Mouse (Mus musculus): ENCODE data around the gene Wdfy1. TPM values are rescaled to one million over a fixed set of nuclear protein-coding genes. Genes with fewer than 3 reads are reported as not detected.

The Wdfy1 gene
- total RNA-seq, 2 experiments from 2014 or later = 6.7 to 8.2 TPM

DNA sequence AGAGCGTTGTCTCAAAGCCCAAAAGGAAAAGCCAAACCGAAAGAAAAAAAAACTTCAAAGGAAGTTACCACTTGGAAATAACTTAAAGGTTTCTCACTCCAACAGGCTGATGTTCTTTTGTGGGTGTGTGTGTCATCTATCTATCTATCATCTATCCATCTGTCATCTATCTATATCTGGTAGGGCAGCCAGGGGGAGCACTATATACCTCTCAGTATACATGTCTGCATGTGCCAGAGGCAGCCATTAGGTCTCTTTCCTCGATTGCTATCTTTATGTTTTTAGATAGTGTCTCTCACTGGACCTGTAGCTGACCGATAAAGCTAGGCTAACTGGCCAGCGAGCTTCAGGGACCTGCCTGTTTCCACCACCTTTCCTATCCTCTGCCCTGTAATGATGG lies 41.1 kb downstream of the Wdfy1 start:
- ATAC-seq (replicated peaks; ENCODE audit: low FRiP score, poor library complexity, severe bottlenecking) = no peak

DNA sequence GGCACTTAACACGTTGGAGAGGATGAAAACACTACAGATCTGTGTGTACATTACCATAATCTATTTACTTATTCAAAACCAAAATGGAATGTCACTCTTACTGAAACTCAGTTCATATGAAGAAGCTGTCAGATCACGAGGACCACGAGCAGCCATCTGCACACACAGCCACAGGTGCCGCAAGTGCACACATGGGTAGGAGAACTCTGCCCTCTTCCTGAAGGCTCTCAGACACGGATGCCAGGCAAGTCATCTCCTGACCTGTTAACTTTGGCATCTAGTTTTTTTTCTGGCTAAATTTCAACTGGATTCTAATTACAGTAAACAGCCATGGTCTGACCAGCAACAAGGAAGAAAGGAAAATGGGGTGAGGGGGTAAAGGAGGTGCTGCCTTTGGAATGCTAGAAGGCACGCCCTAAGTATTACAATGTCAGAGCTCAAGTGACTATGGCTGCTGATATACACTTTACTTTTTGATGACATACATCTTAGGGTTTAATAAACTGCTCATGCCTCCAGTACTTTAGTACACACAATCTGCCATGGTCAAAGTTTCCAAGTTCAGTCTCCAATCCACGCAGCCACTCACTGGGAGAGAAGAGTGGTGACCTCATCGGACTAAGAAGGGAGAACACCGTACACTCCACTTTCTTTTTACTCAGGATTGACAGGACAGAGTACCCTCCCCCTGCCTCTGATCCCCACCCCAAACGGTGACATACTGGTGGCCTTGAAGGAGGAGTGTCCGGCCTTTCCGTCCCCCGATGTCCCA lies 61.6 kb downstream of the Wdfy1 start:
- ATAC-seq (replicated peaks; ENCODE audit: low FRiP score, poor library complexity, severe bottlenecking) = no peak

DNA sequence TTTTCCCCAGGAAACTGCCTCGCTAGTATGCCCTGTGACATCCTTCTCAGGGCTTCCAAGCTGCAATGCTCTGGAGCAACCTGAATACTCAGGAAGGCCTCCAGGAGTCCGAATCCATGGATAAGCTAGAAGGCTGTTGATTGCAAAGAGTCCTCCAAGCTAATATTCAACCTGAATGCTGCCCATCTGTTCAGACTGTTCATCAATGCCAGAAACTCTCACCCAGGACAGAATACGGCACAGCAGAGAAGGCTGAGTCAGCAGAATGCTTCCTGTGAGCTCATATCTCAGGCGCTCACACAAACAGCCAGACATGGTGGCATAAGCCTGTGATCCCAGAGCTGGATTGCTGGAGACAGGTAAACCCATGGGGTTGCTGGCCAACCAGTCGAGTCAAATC lies 62.9 kb downstream of the Wdfy1 start:
- ATAC-seq (replicated peaks; ENCODE audit: low FRiP score, poor library complexity, severe bottlenecking) = no peak

DNA sequence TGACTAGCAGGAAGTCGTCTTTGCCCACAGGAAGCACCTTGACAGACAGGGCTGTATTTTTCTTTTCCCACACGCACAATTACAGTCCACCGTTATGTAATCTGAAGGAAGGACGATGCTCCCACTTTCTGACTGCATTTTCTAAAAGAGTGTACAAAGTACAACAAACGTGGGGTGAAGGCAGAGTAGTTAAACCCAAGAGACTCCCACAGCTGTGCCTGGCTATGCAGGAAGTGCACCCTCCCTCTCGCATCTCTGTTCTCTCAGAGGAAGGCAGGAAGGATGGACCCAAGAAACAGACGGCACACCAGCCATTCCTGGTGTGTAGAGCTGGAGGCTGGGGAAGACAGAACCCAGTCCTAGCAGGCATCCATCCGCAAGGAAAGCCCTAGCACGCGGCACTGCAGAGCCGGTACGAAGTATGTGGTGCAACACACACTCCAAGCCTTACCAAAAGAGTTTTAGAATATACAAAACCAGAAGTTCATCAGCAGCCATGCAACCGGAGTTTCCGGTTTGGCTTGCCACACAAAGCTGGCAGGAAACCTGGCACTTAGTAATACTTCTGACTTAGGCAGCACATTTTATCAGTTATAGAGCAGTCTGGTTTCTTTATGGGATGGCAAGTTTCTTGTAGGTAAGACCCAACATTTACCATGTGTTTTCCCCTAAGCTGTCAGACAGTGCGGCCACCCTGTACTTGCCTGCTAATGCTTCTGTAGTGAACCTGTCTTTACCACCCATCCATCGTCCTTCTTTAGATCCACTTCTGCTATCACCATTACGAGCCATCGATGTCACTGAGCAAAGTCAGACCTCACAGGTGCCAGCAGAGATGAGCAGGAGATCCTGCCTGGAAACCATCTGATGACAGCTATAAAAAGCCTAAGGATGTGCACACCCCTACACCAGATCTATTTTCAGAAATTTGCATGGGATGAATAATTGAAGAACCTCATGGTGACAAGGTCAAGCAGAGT lies 64.5 kb downstream of the Wdfy1 start:
- ATAC-seq (replicated peaks; ENCODE audit: low FRiP score, poor library complexity, severe bottlenecking) = no peak

DNA sequence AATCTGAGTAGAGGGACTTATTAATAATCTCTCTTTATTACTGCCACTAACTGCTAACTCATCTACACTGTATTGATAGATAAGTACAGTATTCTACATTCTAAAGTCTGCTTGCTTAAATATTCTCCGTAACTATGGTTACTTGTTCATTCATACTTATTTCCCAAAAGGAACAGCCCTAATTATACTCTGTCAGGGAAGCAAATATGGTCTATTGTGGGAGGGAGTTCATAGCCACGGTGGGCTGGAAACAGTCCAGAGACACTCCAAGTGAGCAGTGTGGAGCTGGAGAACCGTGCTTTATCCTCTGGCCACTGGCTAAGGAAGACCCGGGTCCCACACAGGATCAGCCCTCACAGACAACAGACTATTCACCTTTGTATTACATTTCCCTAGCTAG lies 65.3 kb downstream of the Wdfy1 start:
- no peak for ATAC-seq (replicated peaks; ENCODE audit: low FRiP score, poor library complexity, severe bottlenecking)

DNA sequence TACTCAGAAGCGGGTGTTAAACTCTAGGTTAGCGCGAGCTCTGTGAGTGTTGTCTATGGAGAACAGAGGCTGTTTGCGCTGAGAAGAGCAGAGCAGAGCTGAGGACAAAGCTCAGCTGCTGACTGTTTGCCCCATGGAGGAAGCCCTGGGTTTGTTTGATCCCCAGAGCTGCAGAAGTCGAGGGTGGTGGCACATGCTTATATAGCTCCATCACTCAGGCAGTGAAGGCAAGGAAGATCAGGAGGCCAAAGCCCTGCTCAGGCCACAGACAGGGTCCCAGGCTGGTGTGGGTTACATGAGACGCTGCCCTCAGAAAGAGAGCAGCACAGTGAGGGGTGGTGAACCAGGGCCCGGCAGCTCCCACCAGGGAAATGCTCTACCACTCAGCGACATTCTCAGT lies 65.7 kb downstream of the Wdfy1 start:
- ATAC-seq (replicated peaks; ENCODE audit: low FRiP score, poor library complexity, severe bottlenecking) = no peak

DNA sequence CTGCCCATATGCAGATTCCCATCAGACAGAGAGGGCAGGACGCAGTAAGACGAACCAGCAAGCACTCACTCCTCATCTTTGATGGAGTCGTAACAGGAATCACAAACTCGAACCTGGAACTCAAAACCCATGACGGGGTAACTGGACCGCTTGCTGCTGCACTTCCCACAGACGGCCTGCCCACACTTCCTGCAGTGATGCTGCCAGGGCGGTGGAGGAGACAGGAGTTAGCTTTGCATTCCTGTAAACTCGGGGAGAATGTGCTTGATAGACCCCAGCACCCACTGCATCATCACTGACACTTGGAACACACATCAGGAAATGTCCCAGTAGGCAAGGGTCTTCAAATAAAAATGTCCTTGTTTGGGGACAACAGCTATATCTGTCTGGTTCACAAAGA lies 68.6 kb downstream of the Wdfy1 start:
- no peak for ATAC-seq (replicated peaks; ENCODE audit: low FRiP score, poor library complexity, severe bottlenecking)

DNA sequence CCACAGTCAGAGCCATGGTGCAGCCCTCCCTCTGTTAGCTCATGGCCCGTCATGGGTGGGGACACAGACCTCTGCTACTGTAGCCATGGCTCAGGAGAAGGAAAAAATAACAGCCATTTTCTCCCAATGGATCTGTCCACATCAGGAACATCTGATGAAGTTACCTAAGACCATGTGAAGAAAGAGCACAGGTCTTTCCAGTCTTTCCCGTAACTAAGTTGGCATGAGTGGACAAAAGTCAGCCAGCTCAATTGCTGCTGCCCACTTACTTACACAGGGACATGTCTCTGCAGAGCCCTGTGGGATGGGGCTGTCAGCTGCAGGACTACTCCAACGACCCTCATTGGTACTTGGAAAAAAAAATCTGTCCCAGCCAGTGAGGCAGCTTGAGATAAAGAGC lies 69.2 kb downstream of the Wdfy1 start:
- no peak for ATAC-seq (replicated peaks; ENCODE audit: low FRiP score, poor library complexity, severe bottlenecking)

DNA sequence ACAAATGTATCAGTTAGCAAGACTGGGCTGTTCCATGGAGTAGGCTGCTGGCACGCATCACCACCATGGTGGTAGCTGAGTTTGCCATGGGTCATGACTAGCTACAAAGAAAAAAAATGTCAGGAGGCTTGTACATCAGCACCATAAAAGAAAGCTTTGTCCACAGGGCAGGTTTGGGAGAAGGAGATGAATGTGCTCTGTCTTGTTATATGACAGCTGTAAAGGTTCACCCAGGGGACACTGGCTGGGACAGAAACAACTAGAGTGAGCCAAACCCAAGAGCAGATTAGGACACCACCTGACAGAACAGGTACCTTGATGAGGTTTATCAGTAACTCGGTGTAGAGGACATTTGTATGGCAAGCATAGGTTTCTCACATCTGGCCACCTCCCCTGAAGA lies 71.3 kb downstream of the Wdfy1 start:
- no peak for ATAC-seq (replicated peaks; ENCODE audit: low FRiP score, poor library complexity, severe bottlenecking)

DNA sequence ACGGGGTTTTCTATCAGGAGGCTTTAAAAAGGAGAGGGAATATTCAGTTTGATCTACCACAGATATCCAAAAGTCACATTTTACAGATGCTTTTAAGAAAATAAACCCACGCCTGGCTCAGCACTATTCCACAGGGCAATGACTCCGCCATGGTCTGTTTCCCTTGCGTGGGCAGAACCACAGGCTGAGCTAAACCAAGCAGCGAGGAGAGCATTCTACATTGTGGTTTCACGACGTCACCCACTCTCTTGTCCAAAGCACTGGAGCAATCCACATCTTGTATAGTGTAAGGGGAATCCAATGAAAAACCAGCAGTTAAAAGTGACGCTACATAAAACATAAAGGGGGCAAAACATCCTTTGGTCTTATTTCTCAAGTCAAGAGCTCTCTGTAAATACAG lies 72.4 kb downstream of the Wdfy1 start:
- no peak for ATAC-seq (replicated peaks; ENCODE audit: low FRiP score, poor library complexity, severe bottlenecking)

DNA sequence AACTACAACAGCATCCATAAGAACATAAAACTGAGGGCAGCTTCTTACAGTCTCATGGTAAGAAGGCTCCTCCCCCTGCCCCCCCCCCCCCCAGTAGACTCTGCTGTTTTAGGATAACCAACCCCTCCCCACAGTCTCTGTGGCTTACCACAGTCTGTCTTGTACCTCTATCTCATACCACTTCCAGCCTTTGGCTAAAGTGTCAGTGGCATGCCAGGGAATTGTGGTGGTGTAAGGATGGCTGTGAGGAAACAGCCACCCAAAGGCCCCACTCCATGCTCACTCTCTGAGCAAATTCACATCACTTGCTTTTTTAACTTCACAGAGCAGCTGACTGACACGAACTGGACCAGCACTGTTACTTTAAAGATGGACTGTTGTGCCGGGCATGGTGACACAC lies 77.4 kb downstream of the Wdfy1 start:
- ATAC-seq (replicated peaks; ENCODE audit: low FRiP score, poor library complexity, severe bottlenecking) = no peak

DNA sequence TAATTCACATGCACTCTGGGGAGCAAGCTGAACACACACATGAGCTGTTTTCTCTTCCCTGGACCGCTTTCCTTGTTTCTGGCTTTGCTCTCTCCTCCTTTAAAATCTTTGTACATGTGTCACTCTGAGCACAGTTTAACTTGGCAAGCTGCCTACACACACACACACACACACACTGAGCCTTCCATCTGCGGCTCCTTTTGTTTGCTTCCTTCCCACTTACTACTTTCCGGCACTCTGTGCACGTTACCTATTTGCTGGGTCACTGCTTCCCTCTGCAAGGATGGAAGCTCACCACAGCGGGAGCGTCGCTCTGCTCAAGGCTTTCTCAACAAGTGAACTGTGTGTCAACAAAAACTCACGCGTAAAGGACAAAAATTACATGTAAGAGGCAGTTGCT lies 78.6 kb downstream of the Wdfy1 start:
- ATAC-seq (replicated peaks; ENCODE audit: low FRiP score, poor library complexity, severe bottlenecking) = no peak

DNA sequence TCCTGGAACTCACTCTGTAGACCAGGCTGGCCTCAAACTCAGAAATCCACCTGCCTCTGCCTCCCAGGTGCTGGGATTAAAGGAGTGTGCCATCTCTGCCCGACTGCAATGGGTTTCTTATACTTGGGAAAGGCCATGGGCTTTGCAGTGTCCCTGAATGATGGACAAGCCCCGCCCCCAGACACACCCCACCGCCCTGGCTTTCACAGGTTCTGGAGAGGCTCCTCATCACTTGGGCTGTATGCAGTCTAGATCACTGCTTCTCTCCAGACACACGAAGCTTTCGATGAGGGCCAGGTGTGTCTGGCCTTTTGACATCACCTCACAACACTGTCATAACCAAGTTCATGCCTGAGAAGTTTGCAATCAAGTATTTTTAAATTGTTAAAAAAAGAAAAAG lies 79.0 kb downstream of the Wdfy1 start:
- no peak for ATAC-seq (replicated peaks; ENCODE audit: low FRiP score, poor library complexity, severe bottlenecking)

DNA sequence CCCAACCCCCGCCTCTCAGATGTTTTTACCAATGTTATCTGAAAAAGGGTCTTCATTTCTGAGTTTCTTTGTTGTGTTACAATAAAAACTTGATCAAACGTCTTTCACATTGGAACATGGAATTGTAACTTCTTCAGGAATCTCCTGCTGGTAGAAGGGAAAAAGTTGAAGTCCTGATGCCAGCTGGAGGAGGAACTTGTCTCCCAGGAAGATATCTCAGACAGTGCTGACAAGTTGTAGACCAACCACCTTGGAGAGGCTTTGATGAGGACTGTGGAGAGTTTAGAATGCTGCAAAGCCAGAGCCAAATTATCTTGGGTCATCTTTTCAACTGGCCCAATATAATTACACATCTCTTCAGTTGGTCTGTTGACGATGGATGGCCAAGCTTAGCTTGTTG lies 83.5 kb downstream of the Wdfy1 start:
- ATAC-seq (replicated peaks; ENCODE audit: low FRiP score, poor library complexity, severe bottlenecking) = no peak

DNA sequence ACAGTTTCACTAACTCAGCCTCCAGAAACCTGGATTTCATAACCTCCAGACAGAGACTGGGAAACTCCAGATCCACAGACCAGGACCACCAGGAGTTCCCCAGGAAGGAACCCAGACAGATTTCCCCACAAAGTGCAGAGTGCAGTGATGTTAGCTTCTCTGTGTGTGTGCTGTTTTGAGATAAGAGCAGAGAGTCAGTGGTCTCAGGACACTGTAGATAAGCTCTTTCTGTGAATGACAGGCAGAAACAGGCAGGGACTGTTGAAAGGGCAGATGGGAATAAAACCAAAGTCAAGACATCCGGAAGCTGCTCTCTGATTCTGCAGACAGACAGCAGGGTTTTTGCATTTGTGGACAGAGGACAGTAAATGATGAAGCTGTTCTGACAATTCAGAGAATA lies 88.7 kb downstream of the Wdfy1 start:
- ATAC-seq (replicated peaks; ENCODE audit: low FRiP score, poor library complexity, severe bottlenecking) = no peak

DNA sequence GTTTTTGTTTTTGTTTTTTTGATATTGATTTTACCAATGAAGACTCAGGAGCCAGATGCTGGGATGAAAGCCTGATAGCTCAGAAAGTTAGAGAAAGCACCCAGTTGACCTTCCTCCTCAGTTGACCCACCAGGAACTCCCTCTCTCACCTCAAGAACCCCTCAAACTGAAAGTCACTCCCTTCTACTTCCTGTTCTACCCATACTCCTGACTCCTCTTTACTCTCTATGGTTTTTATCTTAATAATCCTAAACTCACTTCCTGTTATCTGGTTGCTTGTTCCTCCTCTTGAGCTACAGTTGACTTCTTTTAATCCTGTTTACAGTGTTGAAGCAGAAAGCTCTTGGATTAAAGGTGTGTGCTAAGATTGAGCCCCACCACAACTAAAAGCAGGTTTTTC lies 91.9 kb downstream of the Wdfy1 start:
- no peak for ATAC-seq (replicated peaks; ENCODE audit: low FRiP score, poor library complexity, severe bottlenecking)

DNA sequence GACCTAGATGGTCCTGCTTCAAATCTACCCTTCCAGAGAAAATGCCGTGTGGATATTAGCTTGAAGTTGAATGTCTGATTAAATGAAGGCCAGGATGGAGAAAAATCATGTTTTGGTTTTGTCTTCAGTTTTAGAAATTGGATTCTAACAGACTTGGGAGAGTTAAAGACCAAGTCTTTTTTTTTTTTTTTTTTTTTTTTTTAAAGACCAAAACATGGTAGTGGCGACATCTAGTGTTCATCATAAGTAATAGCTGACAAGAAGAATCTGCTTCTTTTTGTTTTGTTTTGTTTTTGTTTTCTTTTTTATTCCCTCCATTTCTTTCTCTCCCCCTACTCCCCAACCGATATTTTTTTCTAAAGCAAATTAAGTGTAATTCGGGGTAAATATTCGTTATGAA lies 93.0 kb downstream of the Wdfy1 start:
- no peak for ATAC-seq (replicated peaks; ENCODE audit: low FRiP score, poor library complexity, severe bottlenecking)

DNA sequence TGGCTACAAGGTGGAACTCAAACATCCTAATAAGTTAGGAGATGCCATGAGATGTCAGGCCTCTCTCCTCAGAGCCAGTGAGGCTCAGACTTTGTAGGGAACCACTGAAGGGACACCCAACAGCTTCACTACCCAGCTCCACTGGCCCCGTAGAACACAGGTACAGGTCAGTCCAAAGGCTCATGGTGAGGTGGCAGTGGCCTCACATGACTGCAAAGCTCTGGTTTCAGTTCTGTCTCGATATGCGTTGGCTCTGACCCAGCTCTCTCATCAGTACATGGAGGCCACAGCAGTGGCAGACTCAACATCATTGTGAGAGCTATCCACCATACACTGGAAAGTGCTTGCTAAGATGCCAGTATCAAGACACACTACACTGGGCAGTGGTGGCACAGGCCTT lies 95.2 kb downstream of the Wdfy1 start:
- no peak for ATAC-seq (replicated peaks; ENCODE audit: low FRiP score, poor library complexity, severe bottlenecking)

DNA sequence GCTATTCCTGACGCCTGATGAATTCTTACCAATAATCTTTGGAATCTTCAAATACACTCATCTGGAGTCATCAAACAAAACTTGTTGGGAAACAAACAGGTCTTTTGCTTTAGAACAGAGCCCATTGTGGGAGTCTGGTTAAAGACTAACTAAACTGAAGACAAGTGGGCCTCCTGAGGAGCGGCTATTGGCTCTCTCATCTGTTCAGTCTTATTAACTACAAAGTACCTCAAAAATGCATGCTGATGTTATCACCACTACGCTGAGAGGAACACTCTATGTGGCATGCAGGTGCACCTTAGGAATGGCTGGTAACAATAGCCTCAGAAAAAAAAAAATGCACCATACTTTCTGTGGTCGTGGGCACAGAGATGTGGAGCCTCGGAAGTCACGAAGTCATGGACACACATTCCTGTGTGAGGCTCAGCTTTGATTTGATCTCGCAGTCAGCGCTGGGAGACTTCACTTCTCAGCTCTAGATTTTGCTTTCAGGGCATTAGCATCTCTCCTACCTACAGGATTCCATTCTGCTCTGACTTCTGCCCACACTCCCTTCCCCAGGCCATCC lies 97.7 kb downstream of the Wdfy1 start:
- ATAC-seq (replicated peaks; ENCODE audit: low FRiP score, poor library complexity, severe bottlenecking) = no peak

DNA sequence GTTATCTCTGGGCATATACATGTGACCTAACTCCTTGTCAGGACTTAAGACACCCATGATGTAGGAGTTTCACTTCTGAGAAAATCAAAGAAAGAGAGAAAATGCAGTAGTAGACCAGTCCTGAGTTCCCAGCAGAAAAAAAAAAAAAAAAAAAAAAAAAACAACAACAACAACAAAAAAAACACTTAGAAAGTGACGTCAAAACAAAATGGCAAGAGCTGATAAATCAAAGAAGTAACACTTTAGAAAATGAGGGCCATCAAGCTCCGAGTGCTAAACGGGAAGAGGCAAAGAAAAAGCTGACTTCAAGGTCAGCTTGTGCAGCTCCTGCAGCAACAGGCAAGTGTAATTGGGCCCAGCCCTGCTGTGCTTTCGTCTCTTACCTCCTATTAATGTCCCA lies 100.2 kb downstream of the Wdfy1 start:
- ATAC-seq (replicated peaks; ENCODE audit: low FRiP score, poor library complexity, severe bottlenecking) = no peak

All from erythroblast, adult 5-6 weeks (primary cell).